8 mouse cellular contexts compared by ENCODE assay signal in the genomic region with DNA sequence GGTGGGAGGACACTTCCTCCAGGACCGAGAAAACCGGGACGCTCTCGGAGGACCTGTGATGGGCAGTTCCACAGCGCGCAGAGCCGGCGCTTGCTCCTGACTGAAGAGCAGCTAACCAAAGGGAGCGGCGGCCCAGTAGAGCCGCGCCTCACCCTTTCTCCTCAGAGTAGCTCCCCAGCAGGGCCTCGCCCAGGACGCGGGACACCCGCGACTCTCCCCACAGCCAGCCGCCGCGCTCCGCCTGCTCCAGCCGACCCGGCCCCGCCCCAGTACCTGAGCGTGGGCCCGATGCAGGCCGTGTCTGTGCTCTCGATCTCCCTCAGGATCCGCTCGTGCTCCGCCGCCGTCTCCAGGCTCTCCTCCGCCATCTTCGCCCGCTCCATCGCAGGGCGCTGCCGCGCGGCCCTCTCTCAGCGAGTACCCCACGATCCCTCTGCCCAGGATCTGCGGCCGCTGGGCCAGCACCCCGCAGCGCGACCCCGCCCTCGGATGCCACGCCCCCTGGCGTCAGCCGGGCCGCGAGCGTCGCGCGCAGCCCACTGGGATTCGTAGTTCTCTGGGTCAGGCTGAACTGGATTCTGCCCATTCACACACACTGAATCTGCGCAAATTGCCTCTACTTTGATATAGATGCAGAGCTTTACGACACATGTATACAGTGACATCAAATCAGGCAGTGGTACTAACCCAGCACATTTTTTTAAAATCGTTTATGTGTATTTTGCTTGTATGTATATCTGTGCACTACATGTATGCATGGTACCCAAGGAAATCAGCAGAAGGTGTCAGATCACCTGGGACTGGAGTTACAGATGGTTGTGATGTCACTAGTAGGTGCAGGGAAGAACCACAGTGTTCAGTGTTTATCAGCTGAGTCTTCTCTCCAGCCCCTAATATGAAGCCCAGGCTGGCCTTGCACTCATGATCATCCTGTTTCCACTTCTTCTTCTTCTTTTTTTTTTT. TPM values are rescaled to one million over a fixed set of nuclear protein-coding genes. Genes with fewer than 3 reads are reported as not detected.
DNase-seq lines count a peak whose midpoint lies in the region; ATAC-seq and TF ChIP-seq lines count a peak whose summit lies in the region.

A gene (minus strand): TSS at position 491 of the 963 bp plus-strand sequence.

- peak within 1 kb of the TSS; percentile 73 for H3K9ac ChIP-seq in MEL (ENCODE audit: control insufficient read depth, low read depth, low read length, poor library complexity, severe bottlenecking)
- H3K9ac ChIP-seq in lung, postnatal 0 days (replicated peaks; ENCODE audit: low read depth) = peak within 1 kb of the TSS; percentile 77

- H3K79me2 ChIP-seq in MEL (ENCODE audit: control insufficient read depth, insufficient read depth, low read length, poor library complexity) = no peaks in the 10 kb centered on the region; the same call in 1 of the 2 replicates

- H3K27ac ChIP-seq in MEL (ENCODE audit: control insufficient read depth, low read depth, low read length) = no peak within 1 kb of the TSS
- H3K27ac ChIP-seq in cerebellum, adult 2 months (ENCODE audit: insufficient read depth, low read length) = peak within 1 kb of the TSS; percentile 24
- peak within 1 kb of the TSS; percentile 81 for H3K27ac ChIP-seq in lung, postnatal 0 days (ENCODE audit: low read length)

- no peak for TF ChIP-seq CTCF in MEL (IDR thresholded peaks at IDR 0.05 in 2 of 3, conservative IDR thresholded peaks at IDR 0.05 in 1 of 3; ENCODE audit: control insufficient read depth in 1 of 3, insufficient read depth in 1 of 3, low read depth in 2 of 3, low read length in 3 of 3, poor library complexity in 1 of 3, severe bottlenecking in 1 of 3)
- TF ChIP-seq CTCF in cerebellum, adult 2 months (IDR thresholded peaks at IDR 0.05; ENCODE audit: borderline replicate concordance, insufficient read depth, low read depth, low read length) = no peak; the same call in 1 of the 2 replicates
- peak; percentile 54 for TF ChIP-seq CTCF in lung, postnatal 0 days (IDR thresholded peaks at IDR 0.05)

- TF ChIP-seq RAD21 in MEL (IDR thresholded peaks at IDR 0.05; ENCODE audit: low read depth, low read length) = no peak

- peak; percentile 69 to 72; a peak in 3 of 4 replicates for TF ChIP-seq POLR2A in MEL (IDR thresholded peaks at IDR 0.05; ENCODE audit: control insufficient read depth in 1 of 2, insufficient read depth in 1 of 2, low read depth in 1 of 2, low read length in 2 of 2, poor library complexity in 1 of 2)
- TF ChIP-seq POLR2A in cerebellum, adult 2 months (IDR thresholded peaks at IDR 0.05; ENCODE audit: borderline replicate concordance, insufficient read depth, low read length) = peak; percentile 75; the same call in 1 of the 2 replicates

- ATAC-seq in hematopoietic stem cell, adult 5-6 weeks (replicated peaks in 1 of 2; ENCODE audit: insufficient read depth in 1 of 2, low FRiP score in 2 of 2, low TSS enrichment in 1 of 2, low read depth in 1 of 2, poor library complexity in 2 of 2, severe bottlenecking in 2 of 2) = peak; percentile 85 to 90
- peak; percentile 96 for ATAC-seq in lung, postnatal 0 days

- peak within 1 kb of the TSS; percentile 79 to 98 for H3K4me3 ChIP-seq in MEL (ENCODE audit: control insufficient read depth in 1 of 2, insufficient read depth in 1 of 2, low read depth in 2 of 2, low read length in 2 of 2)
- H3K4me3 ChIP-seq in cerebellum, adult 2 months (replicated peaks; ENCODE audit: insufficient read depth, low read depth, low read length) = peak within 1 kb of the TSS; percentile 79
- H3K4me3 ChIP-seq in lung, postnatal 0 days (ENCODE audit: low read depth, low read length) = peak within 1 kb of the TSS; percentile 84

- H3K4me1 ChIP-seq in MEL (ENCODE audit: control insufficient read depth in 1 of 2, insufficient read depth in 2 of 2, low read length in 2 of 2) = peaks cover 0 to 7% of the 10 kb centered on the region in 2 experiments; a peak in 1 of 4 replicates
- peaks cover 3% of the 10 kb centered on the region; the same call in 1 of the 2 replicates for H3K4me1 ChIP-seq in cerebellum, adult 2 months (ENCODE audit: control insufficient read depth, insufficient read depth, low read length)
- H3K4me1 ChIP-seq in lung, postnatal 0 days (ENCODE audit: insufficient read depth, low read depth, low read length) = peaks cover 9% of the 10 kb centered on the region; the same call in 1 of the 2 replicates

- DNase-seq in MEL (ENCODE audit: low read depth, low spot score) = peak; percentile 84
- peak; percentile 88 to 94 for DNase-seq in cerebellum, adult 2 months
- peak; percentile 78 for DNase-seq in forelimb bud, embryonic 11.5 days (ENCODE audit: low read depth, low spot score)
- peak; percentile 80 for DNase-seq in layer of hippocampus, adult 9-11 months
- DNase-seq in lung, postnatal 0 days (ENCODE audit: low spot score) = peak; percentile 87
- DNase-seq in ovary, postnatal 14 days (ENCODE audit: low spot score) = peak; percentile 81
- peak; percentile 88 for DNase-seq in thymus, postnatal 14 days

- TF ChIP-seq EP300 in MEL (IDR thresholded peaks at IDR 0.05; ENCODE audit: low read depth in 1 of 2, low read length in 2 of 2) = no peak
- no peak for TF ChIP-seq EP300 in lung, postnatal 0 days (IDR thresholded peaks at IDR 0.05)

- under 1% methylated on average over 63 of the region's 63 CpGs for WGBS in cerebellum, adult 2 months
- 3% methylated on average over 57 of the region's 63 CpGs for WGBS in lung, postnatal 0 days

- peak within 1 kb of the TSS; percentile 91 for H3K4me2 ChIP-seq in lung, postnatal 0 days (replicated peaks; ENCODE audit: low read depth, low read length)

- peaks cover 2 to 4% of the 10 kb centered on the region in 2 experiments; a peak in 2 of 4 replicates for H3K27me3 ChIP-seq in MEL (ENCODE audit: control insufficient read depth in 1 of 2, insufficient read depth in 2 of 2, low read length in 2 of 2)
- H3K27me3 ChIP-seq in cerebellum, adult 2 months (ENCODE audit: control insufficient read depth, insufficient read depth, low read length) = no peaks in the 10 kb centered on the region
- H3K27me3 ChIP-seq in lung, postnatal 0 days (replicated peaks; ENCODE audit: insufficient read depth, low read length) = no peaks in the 10 kb centered on the region

- no peaks in the 10 kb centered on the region for H3K9me3 ChIP-seq in MEL (replicated peaks; ENCODE audit: insufficient read depth, low read length)
- H3K9me3 ChIP-seq in lung, postnatal 0 days (ENCODE audit: low read length) = no peaks in the 10 kb centered on the region

- H3K36me3 ChIP-seq in MEL (ENCODE audit: control insufficient read depth in 1 of 2, insufficient read depth in 2 of 2, low read length in 2 of 2) = peaks cover 0 to 5% of the 10 kb centered on the region in 2 experiments; a peak in 2 of 4 replicates
- no peaks in the 10 kb centered on the region for H3K36me3 ChIP-seq in lung, postnatal 0 days (ENCODE audit: insufficient read depth, low read length)

TF ChIP-seq in MEL, 35 proteins besides CTCF, POLR2A, EP300 and RAD21 (continues in another document):
- TF ChIP-seq CHD2 (IDR thresholded peaks at IDR 0.05; ENCODE audit: low read length) (no peak), MYB (IDR thresholded peaks at IDR 0.05; ENCODE audit: low read depth, low read length) (no peak), UBTF (IDR thresholded peaks at IDR 0.05; ENCODE audit: borderline replicate concordance, insufficient read depth, low read depth, low read length) (no peak), MYC (IDR thresholded peaks at IDR 0.05; ENCODE audit: low read depth, low read length) (peak; percentile 32; the same call in 1 of the 2 replicates), SMC3 (IDR thresholded peaks at IDR 0.05; ENCODE audit: low read depth, low read length) (no peak), MAFK (IDR thresholded peaks at IDR 0.05; ENCODE audit: borderline replicate concordance, low read depth, low read length) (no peak), TCF12 (IDR thresholded peaks at IDR 0.05; ENCODE audit: low read depth, low read length) (peak; percentile 61), TAL1 (IDR thresholded peaks at IDR 0.05; ENCODE audit: low read length) (no peak), MAZ (IDR thresholded peaks at IDR 0.05; ENCODE audit: low read depth, low read length) (peak; percentile 78), ZC3H11A (IDR thresholded peaks at IDR 0.05; ENCODE audit: low read depth, low read length) (no peak), CHD1 (IDR thresholded peaks at IDR 0.05; ENCODE audit: low read depth, low read length) (no peak), E2F4 (IDR thresholded peaks at IDR 0.05; ENCODE audit: borderline replicate concordance, low read depth, low read length) (no peak), POLR2AphosphoS2 (IDR thresholded peaks at IDR 0.05; ENCODE audit: low read length) (0 out of 2 replicates have a peak, but pooled peaks have one; percentile 48), MEF2A (IDR thresholded peaks at IDR 0.05; ENCODE audit: extremely low read depth, insufficient replicate concordance, low read depth, low read length, poor library complexity, severe bottlenecking) (no peak), NRF1 (IDR thresholded peaks at IDR 0.05; ENCODE audit: insufficient read depth, low read depth, low read length, poor library complexity, severe bottlenecking) (peak; percentile 44; the same call in 1 of the 2 replicates), GABPA (IDR thresholded peaks at IDR 0.05; ENCODE audit: low read depth, low read length) (no peak), POLR2AphosphoS5 (IDR thresholded peaks at IDR 0.05; ENCODE audit: borderline replicate concordance, low read depth, low read length) (no peak), USF1 (IDR thresholded peaks at IDR 0.05; ENCODE audit: low read depth, low read length) (0 out of 2 replicates have a peak, but pooled peaks have one; percentile 36), ELF1 (IDR thresholded peaks at IDR 0.05; ENCODE audit: low read depth, low read length) (peak; percentile 52; the same call in 1 of the 2 replicates), SIN3A (IDR thresholded peaks at IDR 0.05; ENCODE audit: low read length) (peak; percentile 70), ZKSCAN1 (IDR thresholded peaks at IDR 0.05; ENCODE audit: low read depth, low read length) (no peak), RCOR1 (IDR thresholded peaks at IDR 0.05; ENCODE audit: low read depth, low read length) (peak; percentile 35; the same call in 1 of the 2 replicates), KAT2A (conservative IDR thresholded peaks at IDR 0.05; ENCODE audit: low read depth, low read length) (peak; percentile 78), MXI1 (IDR thresholded peaks at IDR 0.05; ENCODE audit: low read depth, low read length) (peak; percentile 69; the same call in 1 of the 2 replicates), MAX (IDR thresholded peaks at IDR 0.05; ENCODE audit: low read length) (peak; percentile 66)

RNA-seq across cellular contexts. Expression of the gene that starts here (rescaled TPM):
- total RNA-seq in MEL (2012; rRNA removed) = 3.3 and 3.4 TPM in 2 replicates
- 1 to 10 TPM in 1 of 2 experiments, not detected in 1; 6.5 TPM for polyA plus RNA-seq in MEL (2012; ENCODE audit: insufficient read depth in 1 of 2, insufficient read length in 2 of 2, low read depth in 1 of 2, low replicate concordance in 2 of 2, missing spikeins in 1 of 2)
- polyA plus RNA-seq in cerebellum, adult 2 months (2012; rRNA removed) = 39.5 and 42.5 TPM in 2 replicates
- total RNA-seq in hematopoietic stem cell, adult 5-6 weeks (2017) = 17.5 and 22.5 TPM in 2 replicates
- polyA plus RNA-seq in lung, postnatal 0 days (2015; fragmentation: Nextera tagmentation; extraction: Ambion mirVana) = 14.8 and 16.1 TPM in 2 replicates
